Mouse (Mus musculus) lung, embryonic 15.5 days (tissue): ENCODE results near the gene Rab1a. TPM values are rescaled to one million over a fixed set of nuclear protein-coding genes. Genes with fewer than 3 reads are reported as not detected.
"Not testable (repeated sequence)": the region's sequence is repeated elsewhere in the genome, so short reads cannot be mapped to it uniquely, and the experiment has no call there.

Source experiments
- ATAC-seq: fragments of 200-750 bp; cut with Nextera tagmentation; 2 replicates; pipeline ENCODE4 v1.8.0; 2017; ENCODE audit warnings: moderate number of reproducible peaks, borderline replicate concordance; ENCODE audit not compliant: low FRiP score, low TSS enrichment; ENCODE audit errors: extremely low read depth
- H3K27ac ChIP-seq: fragments of 300-500 bp; sonication (generic); 2 replicates; pipeline ENCODE4 v1.5.1; 2015; ENCODE audit warnings: moderate library complexity, mild to moderate bottlenecking, inconsistent platforms
- H3K27me3 ChIP-seq: fragments of 300-500 bp; sonication (generic); 2 replicates; pipeline ENCODE4 v1.6.1; 2015; ENCODE audit warnings: inconsistent platforms
- H3K36me3 ChIP-seq: fragments of 300-500 bp; sonication (generic); 2 replicates; pipeline ENCODE4 v1.6.1; 2015; ENCODE audit warnings: inconsistent platforms
- H3K4me1 ChIP-seq: fragments of 300-500 bp; sonication (generic); 2 replicates; pipeline ENCODE4 v1.6.1; 2015; ENCODE audit warnings: inconsistent platforms
- H3K4me2 ChIP-seq: fragments of 300-500 bp; sonication (generic); 2 replicates; pipeline ENCODE4 v1.6.1; 2015; ENCODE audit warnings: inconsistent platforms, mild to moderate bottlenecking, moderate library complexity
- H3K4me3 ChIP-seq: fragments of 300-500 bp; sonication (generic); 2 replicates; pipeline ENCODE4 v1.5.1; 2015; ENCODE audit warnings: mild to moderate bottlenecking, inconsistent platforms
- H3K9ac ChIP-seq: fragments of 300-500 bp; sonication (generic); 2 replicates; pipeline ENCODE4 v1.6.1; 2015; ENCODE audit warnings: inconsistent platforms
- H3K9me3 ChIP-seq: fragments of 300-500 bp; sonication (generic); 2 replicates; pipeline ENCODE4 v1.6.1; 2016; ENCODE audit warnings: inconsistent platforms
- WGBS: fragments of 180-500 bp; shearing (Covaris S2); methylation state at CpG from one replicate; pipeline ENCODE4 v1.1.7; 2015; 5-methylcytosine and 5-hydroxymethylcytosine counted together
- polyA plus RNA-seq: library from polyadenylated mRNA; unstranded; fragments of >200 nt; fragmentation: Nextera tagmentation; extraction: Ambion mirVana; gene quantifications from 2 replicates; pipeline ENCODE4 v1.2.1, GENCODE M21; 2015

Rab1a gene
- polyA plus RNA-seq, 1 experiment from 2014 or later: 283 TPM

DNA sequence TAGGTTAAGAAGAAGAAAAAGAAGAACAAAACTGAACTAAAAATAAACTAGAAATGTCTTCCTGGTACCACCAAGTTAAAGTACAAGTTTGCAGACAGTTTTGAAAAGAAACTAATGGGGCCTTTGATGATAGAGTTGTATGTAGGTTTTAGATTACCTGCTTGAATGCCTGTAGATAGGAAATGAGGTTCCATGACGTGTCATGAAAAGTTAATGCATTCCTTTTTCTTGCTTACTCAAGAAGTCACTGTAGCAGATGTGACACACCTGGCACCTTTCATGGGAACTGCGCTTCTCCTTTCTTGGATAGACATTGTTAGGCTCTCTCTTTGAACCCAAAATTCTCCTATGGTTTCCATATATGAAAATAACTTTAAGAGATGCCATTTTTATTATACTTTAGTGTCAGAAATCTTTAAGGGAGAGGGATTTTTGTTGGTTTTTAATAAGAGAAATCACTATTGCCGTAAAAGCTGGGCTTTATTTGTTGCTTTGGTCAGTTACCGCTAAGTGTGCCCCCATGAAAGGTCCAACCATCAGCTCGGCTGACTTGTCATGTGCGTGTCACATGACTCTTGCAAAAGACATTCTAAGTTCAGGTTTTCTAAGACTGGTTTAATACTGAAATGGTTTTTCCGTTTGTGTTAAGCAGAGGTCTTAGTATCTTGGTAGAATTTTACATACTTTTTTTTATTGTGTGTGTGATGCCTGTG, 1.2 kb downstream of the Rab1a start:
- H3K36me3 ChIP-seq: no peaks in the 10 kb centered on the region
- WGBS: 34% methylated on average over 7 of the region's 7 CpGs
- ATAC-seq: no peak
- peak overlapping the region; percentile 98; the same call in 1 of the 2 replicates for H3K27ac ChIP-seq
- H3K9ac ChIP-seq: peak overlapping the region; percentile 98
- H3K9me3 ChIP-seq: no peaks in the 10 kb centered on the region
- H3K27me3 ChIP-seq: no peaks in the 10 kb centered on the region
- H3K4me2 ChIP-seq: peak overlapping the region; percentile 70
- peak overlapping the region; percentile 100 for H3K4me3 ChIP-seq
- H3K4me1 ChIP-seq: peaks cover 37% of the 10 kb centered on the region

DNA sequence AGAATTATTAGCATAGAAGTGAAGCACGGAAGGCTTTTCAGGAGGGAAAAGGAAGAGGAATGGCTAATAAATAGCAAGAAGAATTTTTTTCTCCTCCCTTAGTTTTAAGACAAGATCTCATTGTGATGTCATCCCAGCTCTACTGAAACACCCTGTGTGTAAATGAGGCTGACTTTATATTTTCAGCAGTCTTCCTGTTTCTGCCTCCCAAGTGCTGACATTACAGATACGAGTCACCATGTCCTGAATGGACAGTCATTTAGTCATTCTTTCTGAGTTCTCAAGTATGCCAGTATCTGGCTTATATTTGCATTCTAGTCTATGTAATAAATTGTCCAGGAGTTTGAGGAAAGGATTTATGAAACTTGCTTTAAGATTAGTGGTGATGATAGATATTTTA, 3.1 kb downstream of the Rab1a start:
- Histone ChIP-seq H3K9ac (no peak overlapping the region), H3K4me2 (peak overlapping the region; percentile 70; the same call in 1 of the 2 replicates), H3K4me3 (no peak overlapping the region), H3K27me3 (no peaks in the 10 kb centered on the region), H3K27ac (no peak overlapping the region), H3K36me3 (no peaks in the 10 kb centered on the region), H3K4me1 (peaks cover 39% of the 10 kb centered on the region), H3K9me3 (no peaks in the 10 kb centered on the region)
- 45% methylated on average over 2 of the region's 2 CpGs for WGBS
- no peak for ATAC-seq

DNA sequence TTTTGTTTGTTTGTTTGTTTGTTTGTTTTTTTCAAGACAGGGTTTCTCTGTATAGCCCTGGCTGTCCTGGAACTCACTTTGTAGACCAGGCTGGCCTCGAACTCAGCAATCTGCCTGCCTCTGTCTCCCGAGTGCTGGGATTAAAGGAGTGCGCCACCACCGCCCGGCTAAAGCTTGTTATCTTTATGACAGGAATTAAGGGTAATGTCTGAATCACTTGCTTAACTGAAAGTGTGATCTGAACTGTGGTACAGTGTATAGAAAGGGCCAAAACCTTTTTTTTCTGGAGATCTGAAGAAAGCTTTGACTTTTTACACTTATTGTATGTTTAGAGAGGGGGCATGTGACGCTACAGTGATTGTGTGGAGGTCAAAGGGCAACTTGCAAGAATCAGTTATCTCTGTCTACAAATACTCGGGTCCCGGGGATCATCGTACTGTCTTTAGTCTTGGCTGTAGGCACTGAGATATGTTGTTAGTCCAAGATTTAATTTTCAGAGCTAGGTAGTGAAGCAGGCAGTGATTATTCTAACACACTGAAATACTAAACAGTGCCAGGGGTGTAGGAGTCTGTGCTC, 3.7 kb downstream of the Rab1a start:
- no peak overlapping the region for H3K9ac ChIP-seq
- H3K4me3 ChIP-seq: no peak overlapping the region
- no peaks in the 10 kb centered on the region for H3K27me3 ChIP-seq
- peaks cover 45% of the 10 kb centered on the region for H3K4me1 ChIP-seq
- H3K4me2 ChIP-seq: no peak overlapping the region
- H3K27ac ChIP-seq: no peak overlapping the region
- WGBS: 48% methylated on average over 9 of the region's 9 CpGs
- no peak for ATAC-seq
- H3K9me3 ChIP-seq: no peaks in the 10 kb centered on the region
- H3K36me3 ChIP-seq: no peaks in the 10 kb centered on the region

- H3K9me3 ChIP-seq: no peaks in the 10 kb centered on the region
- no peak overlapping the region for H3K4me2 ChIP-seq
- H3K36me3 ChIP-seq: no peaks in the 10 kb centered on the region
- H3K27ac ChIP-seq: no peak overlapping the region
- H3K4me1 ChIP-seq: peaks cover 48% of the 10 kb centered on the region
- 46% methylated on average over 4 of the region's 4 CpGs for WGBS
- H3K4me3 ChIP-seq: no peak overlapping the region
- no peaks in the 10 kb centered on the region for H3K27me3 ChIP-seq
- ATAC-seq: no peak
- no peak overlapping the region for H3K9ac ChIP-seq
Observed at GRCm38 (mm10) chr11:20205538-20205937, 4.3 kb downstream of the Rab1a start.

GRCm38 (mm10) chr11:20206626-20207223, 5.5 kb downstream of the Rab1a start:
- WGBS: 38% methylated on average over 2 of the region's 2 CpGs
- H3K9ac ChIP-seq: no peak overlapping the region
- ATAC-seq: no peak
- no peak overlapping the region for H3K27ac ChIP-seq
- H3K36me3 ChIP-seq: no peaks in the 10 kb centered on the region
- H3K4me3 ChIP-seq: no peak overlapping the region
- H3K9me3 ChIP-seq: no peaks in the 10 kb centered on the region
- H3K4me2 ChIP-seq: no peak overlapping the region
- H3K27me3 ChIP-seq: no peaks in the 10 kb centered on the region
- peaks cover 54% of the 10 kb centered on the region for H3K4me1 ChIP-seq

DNA sequence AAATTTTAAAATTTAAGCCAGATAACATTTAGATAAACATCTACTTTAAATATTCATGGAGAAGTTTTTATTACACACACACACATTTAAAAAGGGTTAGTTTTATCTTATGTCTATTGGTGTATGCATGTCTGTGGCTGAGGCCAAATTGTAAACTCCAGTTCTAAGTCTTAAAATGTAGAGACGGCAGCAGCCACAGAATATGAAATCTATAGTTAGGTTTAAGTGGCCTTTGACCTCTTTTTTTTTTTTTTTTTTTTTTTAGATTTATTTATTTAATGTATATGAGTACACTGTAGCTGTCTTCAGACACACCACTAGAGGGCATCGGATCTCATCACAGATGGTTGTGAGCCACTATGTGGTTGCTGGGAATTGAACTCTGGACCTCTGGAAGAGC, 6.4 kb downstream of the Rab1a start:
- Histone ChIP-seq H3K4me1 (peaks cover 53% of the 10 kb centered on the region), H3K4me3 (no peak overlapping the region), H3K27ac (no peak overlapping the region), H3K9me3 (no peaks in the 10 kb centered on the region), H3K9ac (no peak overlapping the region), H3K4me2 (no peak overlapping the region), H3K36me3 (no peaks in the 10 kb centered on the region), H3K27me3 (no peaks in the 10 kb centered on the region)
- no peak for ATAC-seq
- WGBS: 60% methylated on average over 2 of the region's 2 CpGs

- no peak overlapping the region for H3K27ac ChIP-seq
- 72% methylated on average over 2 of the region's 2 CpGs for WGBS
- H3K36me3 ChIP-seq: peaks cover 21% of the 10 kb centered on the region
- no peaks in the 10 kb centered on the region for H3K9me3 ChIP-seq
- ATAC-seq: no peak
- H3K27me3 ChIP-seq: no peaks in the 10 kb centered on the region
- no peak overlapping the region for H3K9ac ChIP-seq
- H3K4me2 ChIP-seq: no peak overlapping the region
- H3K4me3 ChIP-seq: no peak overlapping the region
- peaks cover 21% of the 10 kb centered on the region; the same call in 1 of the 2 replicates for H3K4me1 ChIP-seq
Observed at GRCm38 (mm10) chr11:20211838-20212237, 10.6 kb downstream of the Rab1a start.

GRCm38 (mm10) chr11:20214779-20215178, 13.5 kb downstream of the Rab1a start:
- H3K27ac ChIP-seq: no peak overlapping the region
- H3K4me1 ChIP-seq: peaks cover 11% of the 10 kb centered on the region; the same call in 1 of the 2 replicates
- no peaks in the 10 kb centered on the region for H3K27me3 ChIP-seq
- no peak overlapping the region for H3K9ac ChIP-seq
- whole genome bisulfite sequencing: 97% methylated on average over 1 of the region's 1 CpGs
- peaks cover 44% of the 10 kb centered on the region for H3K36me3 ChIP-seq
- H3K4me3 ChIP-seq: no peak overlapping the region
- H3K4me2 ChIP-seq: no peak overlapping the region
- no peak for ATAC-seq
- no peaks in the 10 kb centered on the region for H3K9me3 ChIP-seq

DNA sequence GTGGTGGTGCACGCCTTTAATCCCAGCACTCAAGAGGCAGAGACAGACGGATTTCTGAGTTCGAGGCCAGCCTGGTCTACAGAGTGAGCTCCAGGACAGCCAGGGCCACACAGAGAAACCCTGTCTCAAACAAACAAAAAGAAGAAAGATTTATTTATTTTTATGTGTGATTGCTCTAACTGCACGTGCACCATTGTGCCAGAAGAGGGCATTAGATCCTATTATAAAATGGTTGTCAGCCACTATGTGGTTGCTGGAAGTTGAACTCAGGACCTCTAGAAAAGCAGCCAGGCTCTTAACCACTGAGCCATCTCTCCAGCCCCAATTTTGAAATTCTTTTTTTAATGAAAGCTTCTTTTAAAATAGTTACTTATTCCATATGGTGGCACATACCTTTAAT, 15.2 kb downstream of the Rab1a start:
- H3K4me2 ChIP-seq: no peak overlapping the region
- no peaks in the 10 kb centered on the region for H3K27me3 ChIP-seq
- no peak for ATAC-seq
- no peak overlapping the region for H3K4me3 ChIP-seq
- no peaks in the 10 kb centered on the region for H3K4me1 ChIP-seq
- no peaks in the 10 kb centered on the region for H3K9me3 ChIP-seq
- 81% methylated on average over 4 of the region's 4 CpGs for WGBS
- peaks cover 57% of the 10 kb centered on the region for H3K36me3 ChIP-seq
- no peak overlapping the region for H3K9ac ChIP-seq
- H3K27ac ChIP-seq: no peak overlapping the region

GRCm38 (mm10) chr11:20217227-20217626, 16.0 kb downstream of the Rab1a start:
- H3K4me2 ChIP-seq: no peak overlapping the region
- no peaks in the 10 kb centered on the region for H3K9me3 ChIP-seq
- ATAC-seq: no peak
- no peak overlapping the region for H3K27ac ChIP-seq
- peaks cover 62% of the 10 kb centered on the region for H3K36me3 ChIP-seq
- H3K9ac ChIP-seq: no peak overlapping the region
- H3K27me3 ChIP-seq: no peaks in the 10 kb centered on the region
- WGBS: 95% methylated on average over 1 of the region's 1 CpGs
- H3K4me1 ChIP-seq: no peaks in the 10 kb centered on the region
- H3K4me3 ChIP-seq: no peak overlapping the region

- no CpG with 5 or more reads among the region's 1 CpGs for WGBS
- not testable (repeated sequence) for H3K4me2 ChIP-seq, ATAC-seq, H3K27ac ChIP-seq, H3K4me3 ChIP-seq, H3K9me3 ChIP-seq, H3K9ac ChIP-seq, H3K4me1 ChIP-seq, H3K27me3 ChIP-seq
- H3K36me3 ChIP-seq: peaks cover 74% of the 10 kb centered on the region
Observed at GRCm38 (mm10) chr11:20221671-20222070, 20.4 kb downstream of the Rab1a start.

GRCm38 (mm10) chr11:20224196-20224595, 23.0 kb downstream of the Rab1a start:
- H3K4me1 ChIP-seq: no peaks in the 10 kb centered on the region
- no peak overlapping the region for H3K9ac ChIP-seq
- H3K27me3 ChIP-seq: no peaks in the 10 kb centered on the region
- H3K4me2 ChIP-seq: no peak overlapping the region
- no peak overlapping the region for H3K4me3 ChIP-seq
- no peak for ATAC-seq
- WGBS: 78% methylated on average over 6 of the region's 6 CpGs
- no peaks in the 10 kb centered on the region for H3K9me3 ChIP-seq
- H3K36me3 ChIP-seq: peaks cover 71% of the 10 kb centered on the region
- H3K27ac ChIP-seq: no peak overlapping the region
